Mouse (Mus musculus): ENCODE measurements around the gene Hspa1l. TPM values are rescaled to one million over a fixed set of nuclear protein-coding genes. Genes with fewer than 3 reads are reported as not detected.
A peak's percentile ranks its signal among the peaks of the same experiment; 100 is the strongest.
"Not testable (repeated sequence)": the region's sequence is repeated elsewhere in the genome, so short reads cannot be mapped to it uniquely, and the experiment has no call there.

The Hspa1l gene
- 1.4 and 1.6 TPM in 2 replicates for polyA plus RNA-seq (2015; fragmentation: Nextera tagmentation; extraction: Ambion mirVana)

DNA sequence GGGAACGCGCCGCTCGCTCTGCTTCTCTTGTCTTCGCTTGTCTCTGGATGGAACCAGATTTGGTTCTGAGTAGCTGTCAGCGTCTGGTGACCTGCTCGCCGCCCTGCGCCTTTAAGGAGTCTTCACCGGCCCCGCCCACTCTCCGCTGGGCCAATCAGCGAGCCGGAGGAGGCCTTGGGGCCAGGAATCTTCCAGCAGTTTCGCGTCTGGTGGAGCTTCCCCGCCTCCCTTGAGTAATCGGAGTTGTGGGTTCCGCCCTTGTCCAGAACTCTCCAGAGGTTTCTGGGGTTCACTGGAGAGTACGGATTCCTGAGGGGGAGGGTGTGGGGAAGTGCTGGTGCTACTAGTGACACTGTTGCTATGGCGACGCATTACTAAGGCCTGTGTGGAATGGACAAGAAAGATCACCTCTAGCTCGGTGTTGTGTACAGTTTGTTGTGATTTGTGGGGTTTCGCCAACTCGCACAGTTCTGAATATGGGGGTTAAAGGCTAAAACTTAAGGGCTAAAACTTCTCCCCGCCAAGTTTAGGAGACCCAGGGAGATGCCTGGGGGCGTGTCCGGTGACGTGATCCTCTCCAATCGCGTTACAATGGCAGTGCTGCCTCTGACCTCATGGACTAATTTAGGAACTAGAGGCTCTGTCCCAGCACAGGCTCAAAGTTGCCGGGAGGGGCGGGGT lies at the start of gene Hspa1l, which contains the start of gene Hspa1a:
Gene Hspa1l (plus strand): TSS at position 635 of the 681 bp plus-strand sequence.
Gene Hspa1a (minus strand): TSS at position 88 of the 681 bp plus-strand sequence.
- peak within 1 kb of the TSS; percentile 41 for H3K4me3 ChIP-seq (ENCODE audit: low read length)
- peak; percentile 95 for ATAC-seq
- H3K4me2 ChIP-seq (ENCODE audit: low read length) = peak within 1 kb of the TSS; percentile 86
- H3K27me3 ChIP-seq (replicated peaks; ENCODE audit: control insufficient read depth, insufficient read depth, low read length) = peaks cover 21% of the 10 kb centered on the region
- H3K36me3 ChIP-seq (ENCODE audit: control insufficient read depth, insufficient read depth, low read length); H3K27ac ChIP-seq (ENCODE audit: low read depth, low read length); H3K4me1 ChIP-seq (ENCODE audit: control insufficient read depth, insufficient read depth, low read depth, low read length); H3K9me3 ChIP-seq (ENCODE audit: control insufficient read depth, low read length): not testable (repeated sequence)
- under 1% methylated on average over 26 of the region's 33 CpGs for WGBS
- peak within 1 kb of the TSS; percentile 52 for H3K9ac ChIP-seq (ENCODE audit: low read depth, low read length)

DNA sequence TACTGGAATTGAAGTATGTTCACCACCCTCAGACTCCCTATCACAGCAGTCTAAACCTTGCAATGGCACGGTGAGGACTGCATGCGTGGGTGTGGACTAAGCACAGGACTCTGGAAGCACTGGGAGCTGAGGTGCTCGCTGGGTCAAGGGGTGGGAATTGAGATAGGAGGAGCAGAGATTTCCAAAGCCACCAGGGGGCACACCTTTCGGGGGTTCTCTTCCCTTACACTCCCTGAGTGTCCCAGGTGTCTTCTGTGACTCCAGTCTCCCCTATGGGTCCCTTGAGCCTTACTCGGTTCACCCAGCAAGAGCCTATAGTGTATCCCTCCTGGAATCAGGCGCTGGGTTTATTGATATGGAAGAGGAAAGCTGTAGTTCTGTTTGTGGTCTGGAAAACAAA lies 49.6 kb upstream of the Hspa1l start:
- H3K36me3 ChIP-seq (ENCODE audit: control insufficient read depth, insufficient read depth, low read length) = no peaks in the 10 kb centered on the region
- no peak overlapping the region for H3K4me2 ChIP-seq (ENCODE audit: low read length)
- no peak overlapping the region for H3K9ac ChIP-seq (ENCODE audit: low read depth, low read length)
- no peaks in the 10 kb centered on the region for H3K27me3 ChIP-seq (replicated peaks; ENCODE audit: control insufficient read depth, insufficient read depth, low read length)
- no peaks in the 10 kb centered on the region for H3K4me1 ChIP-seq (ENCODE audit: control insufficient read depth, insufficient read depth, low read depth, low read length)
- no peaks in the 10 kb centered on the region for H3K9me3 ChIP-seq (ENCODE audit: control insufficient read depth, low read length)
- no peak overlapping the region for H3K27ac ChIP-seq (ENCODE audit: low read depth, low read length)
- WGBS = 48% methylated on average over 6 of the region's 6 CpGs
- H3K4me3 ChIP-seq (ENCODE audit: low read length) = no peak overlapping the region
- ATAC-seq = no peak

DNA sequence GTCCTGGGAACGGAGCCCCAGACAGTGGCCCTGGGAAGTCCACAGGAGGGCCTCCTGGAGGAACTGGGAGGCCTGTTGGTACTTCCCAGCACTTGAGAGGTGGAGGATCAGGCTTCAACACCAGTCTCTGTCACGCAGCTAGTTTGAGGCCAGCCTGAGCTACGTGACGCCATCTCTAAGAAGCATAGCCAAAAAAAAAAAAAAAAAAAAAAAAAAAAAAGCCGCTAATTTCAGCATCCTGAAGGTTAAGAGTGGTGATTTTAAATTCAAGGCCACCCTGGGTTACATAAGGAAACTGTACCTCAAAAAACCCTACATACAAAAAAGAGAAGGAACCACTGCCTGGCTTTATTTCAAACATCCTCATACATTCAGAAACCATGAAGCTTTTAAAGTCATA lies 48.2 kb upstream of the Hspa1l start:
- H3K36me3 ChIP-seq (ENCODE audit: control insufficient read depth, insufficient read depth, low read length) = no peaks in the 10 kb centered on the region
- no peak overlapping the region for H3K4me2 ChIP-seq (ENCODE audit: low read length)
- H3K4me1 ChIP-seq (ENCODE audit: control insufficient read depth, insufficient read depth, low read depth, low read length) = no peaks in the 10 kb centered on the region
- no peak overlapping the region for H3K4me3 ChIP-seq (ENCODE audit: low read length)
- H3K9ac ChIP-seq (ENCODE audit: low read depth, low read length) = no peak overlapping the region
- H3K27ac ChIP-seq (ENCODE audit: low read depth, low read length) = no peak overlapping the region
- no peaks in the 10 kb centered on the region for H3K27me3 ChIP-seq (replicated peaks; ENCODE audit: control insufficient read depth, insufficient read depth, low read length)
- WGBS = 71% methylated on average over 4 of the region's 5 CpGs
- H3K9me3 ChIP-seq (ENCODE audit: control insufficient read depth, low read length) = no peaks in the 10 kb centered on the region
- no peak for ATAC-seq

DNA sequence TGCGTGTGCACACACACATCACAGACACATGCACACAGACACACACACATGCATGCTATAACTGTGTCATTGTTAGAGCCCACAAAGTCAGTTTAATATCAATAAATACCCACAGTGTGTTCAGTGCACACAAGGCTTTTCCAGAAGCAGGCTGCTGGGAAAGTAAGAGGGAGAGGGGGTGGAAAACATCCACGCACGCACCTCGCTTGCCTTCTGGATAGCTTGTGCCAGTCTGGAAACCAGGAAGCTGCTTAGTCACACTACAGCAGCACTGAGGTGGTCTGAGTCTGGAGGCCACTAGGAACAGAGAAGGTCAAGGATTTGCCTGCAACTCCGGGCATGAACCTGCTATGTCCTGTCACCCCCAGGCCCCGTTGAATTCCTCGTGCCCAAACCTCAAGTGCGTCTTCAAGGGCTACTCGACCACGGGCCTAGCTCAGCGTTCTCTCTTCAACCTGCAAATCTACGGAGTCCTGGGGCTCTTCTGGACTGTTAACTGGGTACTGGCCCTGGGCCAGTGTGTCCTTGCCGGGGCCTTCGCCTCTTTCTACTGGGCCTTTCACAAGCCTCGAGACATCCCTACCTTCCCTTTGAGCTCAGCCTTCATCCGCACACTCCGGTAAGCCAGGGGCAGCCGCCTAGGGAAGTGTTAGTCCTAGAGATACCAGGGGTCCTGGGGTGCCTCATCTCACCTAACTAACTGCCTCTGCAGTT lies 45.0 kb upstream of the Hspa1l start:
- no peak for ATAC-seq
- Histone ChIP-seq H3K27ac (ENCODE audit: low read depth, low read length) (no peak overlapping the region), H3K9ac (ENCODE audit: low read depth, low read length) (no peak overlapping the region), H3K27me3 (replicated peaks; ENCODE audit: control insufficient read depth, insufficient read depth, low read length) (no peaks in the 10 kb centered on the region), H3K9me3 (ENCODE audit: control insufficient read depth, low read length) (no peaks in the 10 kb centered on the region), H3K36me3 (ENCODE audit: control insufficient read depth, insufficient read depth, low read length) (no peaks in the 10 kb centered on the region), H3K4me3 (ENCODE audit: low read length) (no peak overlapping the region), H3K4me2 (ENCODE audit: low read length) (no peak overlapping the region), H3K4me1 (ENCODE audit: control insufficient read depth, insufficient read depth, low read depth, low read length) (peaks cover 6% of the 10 kb centered on the region)
- WGBS = 87% methylated on average over 18 of the region's 18 CpGs

DNA sequence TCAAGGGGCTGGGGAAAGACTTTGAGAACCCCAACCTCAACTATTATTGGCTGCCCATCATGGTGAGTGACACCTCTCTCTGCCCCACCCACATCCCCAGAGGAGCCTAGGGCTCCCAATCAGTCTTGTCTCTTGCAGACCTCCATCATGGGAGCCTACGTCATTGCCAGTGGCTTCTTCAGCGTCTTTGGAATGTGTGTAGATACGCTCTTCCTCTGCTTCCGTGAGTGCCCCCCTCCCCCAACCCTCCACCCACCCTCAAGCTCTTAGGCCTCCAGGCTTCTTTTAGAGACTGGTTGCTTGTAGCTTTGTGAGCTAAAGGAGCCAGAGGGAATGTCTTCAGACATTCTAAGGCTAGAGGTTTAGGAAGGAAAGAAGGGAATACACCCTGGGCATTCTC lies 43.7 kb upstream of the Hspa1l start:
- ATAC-seq = no peak
- WGBS = 81% methylated on average over 4 of the region's 4 CpGs

DNA sequence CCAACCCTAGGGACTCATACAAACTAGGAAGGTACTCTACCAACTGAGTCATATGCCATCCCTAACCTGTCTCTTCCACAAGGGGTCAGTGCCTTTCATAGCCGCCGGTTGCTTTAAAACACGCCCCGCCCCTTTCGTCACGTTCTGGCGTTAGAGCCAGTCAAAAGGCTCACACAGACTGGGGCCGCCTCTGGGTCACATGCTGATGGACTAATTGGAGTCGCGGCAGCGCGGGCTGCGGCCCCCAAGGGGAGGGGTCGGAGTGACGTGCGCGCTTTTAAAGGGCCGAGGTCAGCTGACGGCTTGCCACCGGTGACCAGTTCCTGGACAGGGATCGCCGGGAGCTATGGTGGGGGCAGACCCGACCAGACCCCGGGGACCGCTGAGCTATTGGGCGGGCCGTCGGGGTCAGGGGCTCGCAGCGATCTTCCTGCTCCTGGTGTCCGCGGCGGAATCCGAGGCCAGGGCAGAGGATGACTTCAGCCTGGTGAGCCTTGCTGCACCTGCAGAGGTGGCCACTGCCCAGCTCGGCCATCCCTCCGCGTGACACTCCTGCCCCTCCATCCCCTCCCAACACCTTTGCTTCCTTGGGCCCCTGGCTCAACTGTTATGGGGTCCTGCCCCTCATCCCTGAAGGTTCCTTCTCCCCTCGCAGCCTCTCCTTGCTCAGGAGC lies 41.3 kb upstream of the Hspa1l start, which contains the start of gene Neu1:
Gene Neu1 (plus strand): TSS at position 193 of the 674 bp plus-strand sequence.
- ATAC-seq = peak; percentile 98

More for the DNA sequence above, 43.7 kb upstream of the Hspa1l start:
- no peak overlapping the region for H3K9ac ChIP-seq (ENCODE audit: low read depth, low read length)
- H3K27me3 ChIP-seq (replicated peaks; ENCODE audit: control insufficient read depth, insufficient read depth, low read length) = no peaks in the 10 kb centered on the region
- no peak overlapping the region for H3K4me3 ChIP-seq (ENCODE audit: low read length)
- peaks cover 7% of the 10 kb centered on the region for H3K4me1 ChIP-seq (ENCODE audit: control insufficient read depth, insufficient read depth, low read depth, low read length)
- no peaks in the 10 kb centered on the region for H3K36me3 ChIP-seq (ENCODE audit: control insufficient read depth, insufficient read depth, low read length)
- H3K9me3 ChIP-seq (ENCODE audit: control insufficient read depth, low read length) = no peaks in the 10 kb centered on the region
- H3K4me2 ChIP-seq (ENCODE audit: low read length) = no peak overlapping the region
- no peak overlapping the region for H3K27ac ChIP-seq (ENCODE audit: low read depth, low read length)

DNA sequence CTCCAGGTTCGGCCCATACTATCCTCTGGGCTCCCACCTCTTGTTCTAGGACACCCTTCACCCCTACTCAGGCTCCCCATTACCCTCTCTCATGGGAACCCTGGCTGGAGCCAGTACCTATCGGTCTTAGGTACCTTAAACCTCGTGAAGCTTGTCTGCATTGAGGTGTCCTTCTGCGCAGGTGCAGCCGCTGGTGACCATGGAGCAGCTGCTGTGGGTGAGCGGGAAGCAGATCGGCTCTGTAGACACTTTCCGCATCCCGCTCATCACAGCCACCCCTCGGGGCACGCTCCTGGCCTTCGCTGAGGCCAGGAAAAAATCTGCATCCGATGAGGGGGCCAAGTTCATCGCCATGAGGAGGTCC lies 40.8 kb upstream of the Hspa1l start:
- no peaks in the 10 kb centered on the region; the same call in 1 of the 2 replicates for H3K36me3 ChIP-seq (ENCODE audit: control insufficient read depth, insufficient read depth, low read length)
- 8% methylated on average over 14 of the region's 14 CpGs for WGBS
- peak overlapping the region; percentile 87 for H3K9ac ChIP-seq (ENCODE audit: low read depth, low read length)
- H3K4me1 ChIP-seq (ENCODE audit: control insufficient read depth, insufficient read depth, low read depth, low read length) = peaks cover 7% of the 10 kb centered on the region
- ATAC-seq = peak; percentile 48
- H3K9me3 ChIP-seq (ENCODE audit: control insufficient read depth, low read length) = no peaks in the 10 kb centered on the region
- H3K4me2 ChIP-seq (ENCODE audit: low read length) = peak overlapping the region; percentile 92
- H3K27me3 ChIP-seq (replicated peaks; ENCODE audit: control insufficient read depth, insufficient read depth, low read length) = no peaks in the 10 kb centered on the region
- H3K27ac ChIP-seq (ENCODE audit: low read depth, low read length) = peak overlapping the region; percentile 73
- H3K4me3 ChIP-seq (ENCODE audit: low read length) = peak overlapping the region; percentile 78

More for the DNA sequence above, 41.3 kb upstream of the Hspa1l start, which contains the start of gene Neu1:
- Histone ChIP-seq H3K4me2 (ENCODE audit: low read length) (peak within 1 kb of the TSS; percentile 92), H3K4me3 (ENCODE audit: low read length) (peak within 1 kb of the TSS; percentile 78), H3K9ac (ENCODE audit: low read depth, low read length) (peak within 1 kb of the TSS; percentile 87), H3K4me1 (ENCODE audit: control insufficient read depth, insufficient read depth, low read depth, low read length) (peaks cover 7% of the 10 kb centered on the region), H3K27ac (ENCODE audit: low read depth, low read length) (peak within 1 kb of the TSS; percentile 73), H3K9me3 (ENCODE audit: control insufficient read depth, low read length) (no peaks in the 10 kb centered on the region), H3K36me3 (ENCODE audit: control insufficient read depth, insufficient read depth, low read length) (no peaks in the 10 kb centered on the region; the same call in 1 of the 2 replicates), H3K27me3 (replicated peaks; ENCODE audit: control insufficient read depth, insufficient read depth, low read length) (no peaks in the 10 kb centered on the region)
- 0% methylated on average over 36 of the region's 38 CpGs for WGBS

DNA sequence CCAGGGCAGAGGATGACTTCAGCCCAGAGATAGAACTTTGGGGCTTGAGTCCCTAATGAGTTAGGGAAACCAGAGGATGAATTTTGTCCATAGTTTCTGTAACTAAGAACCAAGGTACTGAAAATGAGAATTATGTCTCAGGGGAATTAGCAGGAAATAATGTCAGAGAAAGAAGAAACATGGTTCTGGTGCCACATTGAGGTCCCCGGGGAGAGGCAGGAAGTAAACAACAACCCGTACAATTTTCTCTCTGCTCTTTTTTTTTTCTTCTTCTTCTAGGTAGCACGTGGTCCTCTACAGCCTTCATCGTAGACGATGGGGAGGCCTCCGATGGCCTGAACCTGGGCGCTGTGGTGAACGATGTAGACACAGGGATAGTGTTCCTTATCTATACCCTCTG lies 40.2 kb upstream of the Hspa1l start:
- H3K4me3 ChIP-seq (ENCODE audit: low read length) = peak overlapping the region; percentile 78
- H3K4me1 ChIP-seq (ENCODE audit: control insufficient read depth, insufficient read depth, low read depth, low read length) = peaks cover 7% of the 10 kb centered on the region
- no peak overlapping the region for H3K27ac ChIP-seq (ENCODE audit: low read depth, low read length)
- H3K27me3 ChIP-seq (replicated peaks; ENCODE audit: control insufficient read depth, insufficient read depth, low read length) = no peaks in the 10 kb centered on the region
- H3K4me2 ChIP-seq (ENCODE audit: low read length) = peak overlapping the region; percentile 92
- peak overlapping the region; percentile 87 for H3K9ac ChIP-seq (ENCODE audit: low read depth, low read length)
- WGBS = 85% methylated on average over 8 of the region's 8 CpGs
- no peaks in the 10 kb centered on the region for H3K9me3 ChIP-seq (ENCODE audit: control insufficient read depth, low read length)
- H3K36me3 ChIP-seq (ENCODE audit: control insufficient read depth, insufficient read depth, low read length) = no peaks in the 10 kb centered on the region; the same call in 1 of the 2 replicates
- no peak for ATAC-seq

DNA sequence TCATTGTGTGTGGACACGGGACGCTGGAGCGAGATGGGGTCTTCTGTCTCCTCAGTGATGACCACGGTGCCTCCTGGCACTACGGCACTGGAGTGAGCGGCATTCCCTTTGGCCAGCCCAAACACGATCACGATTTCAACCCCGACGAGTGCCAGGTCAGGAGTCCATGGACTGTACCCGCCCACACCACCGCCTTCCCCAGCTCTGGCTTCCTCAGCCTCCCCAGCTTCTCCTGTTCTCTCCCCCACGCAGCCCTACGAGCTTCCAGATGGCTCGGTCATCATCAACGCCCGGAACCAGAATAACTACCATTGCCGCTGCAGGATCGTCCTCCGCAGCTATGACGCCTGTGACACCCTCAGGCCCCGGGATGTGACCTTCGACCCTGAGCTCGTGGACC lies 38.5 kb upstream of the Hspa1l start:
- WGBS = 75% methylated on average over 24 of the region's 24 CpGs
- Histone ChIP-seq H3K27ac (ENCODE audit: low read depth, low read length) (no peak overlapping the region), H3K4me2 (ENCODE audit: low read length) (no peak overlapping the region), H3K4me3 (ENCODE audit: low read length) (no peak overlapping the region), H3K27me3 (replicated peaks; ENCODE audit: control insufficient read depth, insufficient read depth, low read length) (no peaks in the 10 kb centered on the region), H3K9me3 (ENCODE audit: control insufficient read depth, low read length) (no peaks in the 10 kb centered on the region), H3K4me1 (ENCODE audit: control insufficient read depth, insufficient read depth, low read depth, low read length) (peaks cover 7% of the 10 kb centered on the region), H3K9ac (ENCODE audit: low read depth, low read length) (no peak overlapping the region), H3K36me3 (ENCODE audit: control insufficient read depth, insufficient read depth, low read length) (no peaks in the 10 kb centered on the region; the same call in 1 of the 2 replicates)
- no peak for ATAC-seq

Measured in hindbrain, embryonic 16.5 days (tissue).